Mouse (Mus musculus): Measurements from ENCODE around the gene Myo1g.

Gene Myo1g

GRCm38 (mm10) chr11:6487496-6487895 is 33.3 kb downstream of the Myo1g start:
- DNase-seq, result no peak

- DNase-seq, result no peak
Measured at GRCm38 (mm10) chr11:6486916-6487315, 33.8 kb downstream of the Myo1g start.

GRCm38 (mm10) chr11:6484244-6484959 is 36.4 kb downstream of the Myo1g start:
- peak; percentile 36 for DNase-seq

- DNase-seq, result no peak
Measured at GRCm38 (mm10) chr11:6483103-6483502, 37.7 kb downstream of the Myo1g start.

- DNase-seq, result no peak
Measured at GRCm38 (mm10) chr11:6481669-6482185, 39.0 kb downstream of the Myo1g start.

- peak; percentile 36 for DNase-seq
Measured at GRCm38 (mm10) chr11:6480681-6481405, 39.9 kb downstream of the Myo1g start.

GRCm38 (mm10) chr11:6480191-6480590 is 40.6 kb downstream of the Myo1g start:
- DNase-seq, result no peak

- DNase-seq, result no peak
Measured at GRCm38 (mm10) chr11:6479231-6479630, 41.5 kb downstream of the Myo1g start.

- no peak for DNase-seq
Measured at GRCm38 (mm10) chr11:6477350-6477749, 43.4 kb downstream of the Myo1g start.

- no peak for DNase-seq
Measured at GRCm38 (mm10) chr11:6476876-6477275, 43.9 kb downstream of the Myo1g start.

GRCm38 (mm10) chr11:6475867-6476484 is 44.8 kb downstream of the Myo1g start, which contains the start of gene Purb:
Gene Purb, minus strand, starts transcription at chr11:6475917.
- DNase-seq, result peak; percentile 98

GRCm38 (mm10) chr11:6474874-6475731 is 45.7 kb downstream of the Myo1g start:
- peak; percentile 77 for DNase-seq

- no peak for DNase-seq
Measured at GRCm38 (mm10) chr11:6474381-6474780, 46.4 kb downstream of the Myo1g start.

GRCm38 (mm10) chr11:6472076-6472475 is 48.7 kb downstream of the Myo1g start:
- DNase-seq, result no peak

GRCm38 (mm10) chr11:6471493-6471892 is 49.3 kb downstream of the Myo1g start:
- DNase-seq, result no peak

GRCm38 (mm10) chr11:6471054-6471453 is 49.7 kb downstream of the Myo1g start:
- DNase-seq, result no peak

GRCm38 (mm10) chr11:6468541-6468940 is 52.2 kb downstream of the Myo1g start:
- no peak for DNase-seq

- DNase-seq, result peak; percentile 81
Measured at GRCm38 (mm10) chr11:6465122-6465521, 55.6 kb downstream of the Myo1g start.

- DNase-seq, result no peak
Measured at GRCm38 (mm10) chr11:6463159-6463837, 57.5 kb downstream of the Myo1g start.

All from thymus, postnatal 4 days (tissue).